Mouse (Mus musculus) ES-Bruce4 (cell line): ENCODE results near the gene Sfi1.

Experiments
- CTCF ChIP-seq: IDR thresholded peaks from one replicate; pipeline ENCODE4 v1.8.1; 2011; ENCODE audit warnings: low read depth, low read length
- POLR2A ChIP-seq: IDR thresholded peaks from one replicate; pipeline ENCODE4 v1.8.1; 2011; ENCODE audit warnings: low read length; ENCODE audit not compliant: insufficient read depth

- TF ChIP-seq POLR2A (no peak), CTCF (no peak)
These were observed 39.0 kb upstream of the Sfi1 start for GRCm38 (mm10) chr11:3232248-3232647.
